In genomic region chr19:44655719-44656118, GRCm38 (mm10) we compare ENCODE assay signal across 10 mouse cellular contexts.
DNase-seq lines count a peak whose midpoint lies in the region; ATAC-seq and TF ChIP-seq lines count a peak whose summit lies in the region.
"Had no signal": no experiment of that assay in that cellular context is flagged by ENCODE, and none has a peak within 500 bp of the region (broad histone marks: within the 10 kb centered on the region; RNA-seq: fewer than 3 reads in every experiment).

No protein-coding gene starts in this region.

- H3K36me3 ChIP-seq in limb, embryonic 11.5 days (ENCODE audit: control insufficient read depth, insufficient read depth, low read length): no peaks in the 10 kb centered on the region
- no peaks in the 10 kb centered on the region for H3K36me3 ChIP-seq in splenic B cell, adult 2 months (ENCODE audit: control insufficient read depth, insufficient read depth, low read length, poor library complexity, severe bottlenecking)
- H3K36me3 ChIP-seq: embryonic facial prominence, embryonic 15.5 days; liver, embryonic 13.5 days had no signal

- no peak for ATAC-seq in limb, embryonic 11.5 days (ENCODE audit: insufficient number of reproducible peaks, low FRiP score, low TSS enrichment, low read depth)

- TF ChIP-seq POLR2A in cerebellum, adult 2 months (IDR thresholded peaks at IDR 0.05; ENCODE audit: borderline replicate concordance, insufficient read depth, low read length): no peak

- WGBS in cerebellum, adult 2 months: under 1% methylated on average over 6 of the region's 6 CpGs
- WGBS in limb, embryonic 11.5 days: 8% methylated on average over 6 of the region's 6 CpGs

- intact Hi-C loops in left cerebral cortex, adult 2 months (cut with DNase I): no loop called here
- intact Hi-C loops in heart, postnatal 14 days (cut with DNase I): loop anchor here (2.0 to 5.0 kb wide), 2 partner anchors 97 to 239 kb away; no protein-coding TSS in a partner anchor

- DNase-seq in left cerebral cortex, adult 2 months (ENCODE audit: extremely low spot score in 1 of 2, low spot score in 2 of 2): no peak
- DNase-seq in left cerebral cortex, adult 8-10 months (ENCODE audit: low spot score in 2 of 2): no peak
- DNase-seq in MN1 (ENCODE audit: low spot score): peak; percentile 66
- peak; percentile 14 to 15 for DNase-seq in cerebellum, adult 2 months
- peak; percentile 31 to 69 for DNase-seq in heart, postnatal 14 days
- DNase-seq in limb, embryonic 11.5 days (ENCODE audit: low spot score): peak; percentile 75
- peak; percentile 7 for DNase-seq in splenic B cell, adult 2 months (ENCODE audit: low read depth, low spot score)
- DNase-seq in natural killer cell, adult 2 months (ENCODE audit: low spot score in 2 of 2): no peak
- DNase-seq: liver, embryonic 13.5 days had no signal

- no peak overlapping the region for H3K4me2 ChIP-seq in limb, embryonic 11.5 days (ENCODE audit: low read depth, severe bottlenecking)
- H3K4me2 ChIP-seq: embryonic facial prominence, embryonic 15.5 days; liver, embryonic 13.5 days had no signal

- H3K9me3 ChIP-seq in limb, embryonic 11.5 days (ENCODE audit: control insufficient read depth, low read length): no peaks in the 10 kb centered on the region
- H3K9me3 ChIP-seq: embryonic facial prominence, embryonic 15.5 days; liver, embryonic 13.5 days had no signal

- TF ChIP-seq CTCF in left cerebral cortex, adult 2 months (IDR thresholded peaks at IDR 0.05): peak; percentile 57
- TF ChIP-seq CTCF in cerebellum, adult 2 months (IDR thresholded peaks at IDR 0.05; ENCODE audit: borderline replicate concordance, insufficient read depth, low read depth, low read length): peak; percentile 37; the same call in 1 of the 2 replicates

- no peak overlapping the region for H3K9ac ChIP-seq in limb, embryonic 11.5 days (ENCODE audit: low read length)
- H3K9ac ChIP-seq: embryonic facial prominence, embryonic 15.5 days; liver, embryonic 13.5 days had no signal

- H3K4me3 ChIP-seq in left cerebral cortex, adult 2 months: no peak overlapping the region
- H3K4me3 ChIP-seq in cerebellum, adult 2 months (replicated peaks; ENCODE audit: insufficient read depth, low read depth, low read length): no peak overlapping the region
- H3K4me3 ChIP-seq in limb, embryonic 11.5 days (ENCODE audit: low read depth, low read length): no peak overlapping the region
- H3K4me3 ChIP-seq: embryonic facial prominence, embryonic 15.5 days; liver, embryonic 13.5 days had no signal

- H3K27ac ChIP-seq in left cerebral cortex, adult 2 months: no peak overlapping the region
- no peak overlapping the region for H3K27ac ChIP-seq in cerebellum, adult 2 months (ENCODE audit: insufficient read depth, low read length)
- H3K27ac ChIP-seq in limb, embryonic 11.5 days (replicated peaks; ENCODE audit: low read depth, low read length): no peak overlapping the region
- H3K27ac ChIP-seq: embryonic facial prominence, embryonic 15.5 days; liver, embryonic 13.5 days had no signal

- no peaks in the 10 kb centered on the region for H3K4me1 ChIP-seq in cerebellum, adult 2 months (ENCODE audit: control insufficient read depth, insufficient read depth, low read length)
- 0 out of 2 replicates have a peak, but pooled peaks cover 5% of the 10 kb centered on the region for H3K4me1 ChIP-seq in limb, embryonic 11.5 days (ENCODE audit: control insufficient read depth, insufficient read depth, low read length)
- H3K4me1 ChIP-seq: embryonic facial prominence, embryonic 15.5 days; liver, embryonic 13.5 days had no signal

- no peaks in the 10 kb centered on the region; the same call in 1 of the 2 replicates for H3K27me3 ChIP-seq in cerebellum, adult 2 months (ENCODE audit: control insufficient read depth, insufficient read depth, low read length)
- peaks cover 21% of the 10 kb centered on the region for H3K27me3 ChIP-seq in limb, embryonic 11.5 days (ENCODE audit: control insufficient read depth, insufficient read depth, low read length)
- H3K27me3 ChIP-seq in splenic B cell, adult 2 months (ENCODE audit: control insufficient read depth, insufficient read depth, low read length, poor library complexity, severe bottlenecking): no peaks in the 10 kb centered on the region; the same call in 1 of the 2 replicates

Comparison
In these comparisons a context has a peak if more than half of its experiments do, and no peak if none do; other contexts are left out.
1. DNase-seq: peak in MN1 (single experiment), cerebellum, adult 2 months (2 of 2), heart, postnatal 14 days (2 of 2), limb, embryonic 11.5 days (single experiment) and splenic B cell, adult 2 months (single experiment); none in left cerebral cortex, adult 2 months (0 of 2), left cerebral cortex, adult 8-10 months (0 of 2) and natural killer cell, adult 2 months (0 of 2).